Comparison of ENCODE assay signal across 8 mouse cellular contexts in genomic region chr7:24593621-24594308, GRCm38 (mm10). TPM values are rescaled to one million over a fixed set of nuclear protein-coding genes. Genes with fewer than 3 reads are reported as not detected.
DNase-seq lines count a peak whose midpoint lies in the region; ATAC-seq lines count a peak whose summit lies in the region.

No protein-coding gene starts in this region.

- peak overlapping the region; percentile 74 for H3K4me2 ChIP-seq in hindbrain, embryonic 14.5 days (replicated peaks)

- H3K9me3 ChIP-seq in hindbrain, embryonic 14.5 days (ENCODE audit: control insufficient read depth, low read length), result no peaks in the 10 kb centered on the region

- H3K27me3 ChIP-seq in hindbrain, embryonic 14.5 days (ENCODE audit: control insufficient read depth, insufficient read depth, low read length), result 0 out of 2 replicates have a peak, but pooled peaks cover 3% of the 10 kb centered on the region

- intact Hi-C loops in left cerebral cortex, postnatal 25 days (cut with DNase I), result loop anchor here (10.0 kb wide), 1 partner anchor 371 kb away; no protein-coding TSS in a partner anchor

- no peak overlapping the region for H3K27ac ChIP-seq in hindbrain, embryonic 14.5 days

- peaks cover 15% of the 10 kb centered on the region for H3K4me1 ChIP-seq in hindbrain, embryonic 14.5 days (replicated peaks; ENCODE audit: control insufficient read depth, insufficient read depth, low read length)

- peak overlapping the region; percentile 64 for H3K4me3 ChIP-seq in hindbrain, embryonic 14.5 days (replicated peaks; ENCODE audit: low read length)

- ATAC-seq in hindbrain, embryonic 14.5 days (ENCODE audit: low FRiP score), result peak; percentile 86
- ATAC-seq in megakaryocyte progenitor cell, adult 5-6 weeks (replicated peaks; ENCODE audit: poor library complexity), result peak; percentile 70

- H3K36me3 ChIP-seq in hindbrain, embryonic 14.5 days (replicated peaks; ENCODE audit: control insufficient read depth, insufficient read depth), result no peaks in the 10 kb centered on the region

- peak; percentile 80 for DNase-seq in ZHBTc4 (ENCODE audit: low read depth, low spot score)
- DNase-seq in cerebellum, postnatal 14 days, result peak; percentile 72 to 82
- DNase-seq in frontal cortex, postnatal 36 days (ENCODE audit: low spot score in 2 of 2), result peak; percentile 58 to 61
- DNase-seq in hindbrain, embryonic 14.5 days (ENCODE audit: low spot score), result peak; percentile 73
- peak; percentile 52 to 67 for DNase-seq in left cerebral cortex, postnatal 25 days (ENCODE audit: low spot score in 2 of 2)
- DNase-seq in right cerebral cortex, adult 2 months (ENCODE audit: low spot score in 2 of 2), result peak; percentile 59 to 66
- DNase-seq in urinary bladder, postnatal 36 days (ENCODE audit: low spot score in 2 of 2), result peak; percentile 66 to 75

- WGBS in hindbrain, embryonic 14.5 days, result 3% methylated on average over 39 of the region's 39 CpGs

- peak overlapping the region; percentile 68 for H3K9ac ChIP-seq in hindbrain, embryonic 14.5 days

RNA-seq across cellular contexts. Expression of gene Zfp575, which starts 6.3 kb away (rescaled TPM):
- 10.3 and 11.4 TPM in 2 replicates for polyA plus RNA-seq in hindbrain, embryonic 14.5 days (2014; fragmentation: Nextera tagmentation; extraction: Ambion mirVana)
- 1 to 10 TPM; 6.7 TPM for total RNA-seq in left cerebral cortex, postnatal 25 days (2021)
- 0.12 and 0.15 TPM in 2 replicates for total RNA-seq in megakaryocyte progenitor cell, adult 5-6 weeks (2015)
- total RNA-seq in megakaryocyte progenitor cell, adult 5-6 weeks (2017), result not detected in 2 replicates

RNA-seq across cellular contexts. Expression of gene Ethe1, which starts 6.4 kb away (rescaled TPM):
- polyA plus RNA-seq in hindbrain, embryonic 14.5 days (2014; fragmentation: Nextera tagmentation; extraction: Ambion mirVana), result 25.8 and 26.4 TPM in 2 replicates
- 10 to 100 TPM; 11.1 to 13.2 TPM for total RNA-seq in left cerebral cortex, postnatal 25 days (2021)
- 61.3 and 68.9 TPM in 2 replicates for total RNA-seq in megakaryocyte progenitor cell, adult 5-6 weeks (2015)
- 18.3 and 31.4 TPM in 2 replicates for total RNA-seq in megakaryocyte progenitor cell, adult 5-6 weeks (2017)

RNA-seq across cellular contexts. Expression of gene Phldb3, which starts 16.8 kb away (rescaled TPM):
- polyA plus RNA-seq in hindbrain, embryonic 14.5 days (2014; fragmentation: Nextera tagmentation; extraction: Ambion mirVana), result not detected in 2 replicates
- total RNA-seq in left cerebral cortex, postnatal 25 days (2021), result under 1 TPM; 0.16 to 0.27 TPM
- 3.6 and 4.5 TPM in 2 replicates for total RNA-seq in megakaryocyte progenitor cell, adult 5-6 weeks (2015)
- total RNA-seq in megakaryocyte progenitor cell, adult 5-6 weeks (2017), result 10.4 and 11.5 TPM in 2 replicates

RNA-seq across cellular contexts. Expression of gene Lypd3, which starts 42.6 kb away (rescaled TPM):
- polyA plus RNA-seq in hindbrain, embryonic 14.5 days (2014; fragmentation: Nextera tagmentation; extraction: Ambion mirVana), result 0.27 and 0.29 TPM in 2 replicates
- under 1 TPM; 0.73 to 0.92 TPM for total RNA-seq in left cerebral cortex, postnatal 25 days (2021)
- not detected in 2 replicates for total RNA-seq in megakaryocyte progenitor cell, adult 5-6 weeks (2015)
- total RNA-seq in megakaryocyte progenitor cell, adult 5-6 weeks (2017), result not detected in 2 replicates

RNA-seq across cellular contexts. Expression of gene Xrcc1, which starts 47.7 kb away (rescaled TPM):
- 47.4 and 52.3 TPM in 2 replicates for polyA plus RNA-seq in hindbrain, embryonic 14.5 days (2014; fragmentation: Nextera tagmentation; extraction: Ambion mirVana)
- 10 to 100 TPM; 34.6 to 37.6 TPM for total RNA-seq in left cerebral cortex, postnatal 25 days (2021)
- 35.8 and 43.4 TPM in 2 replicates for total RNA-seq in megakaryocyte progenitor cell, adult 5-6 weeks (2015)
- total RNA-seq in megakaryocyte progenitor cell, adult 5-6 weeks (2017), result 40.0 and 44.3 TPM in 2 replicates

Comparison
In these comparisons a context has a peak if more than half of its experiments do, and no peak if none do; other contexts are left out.
1. RNA of gene Zfp575, which starts 6.3 kb away (total RNA-seq): 6.7 TPM in left cerebral cortex, postnatal 25 days; 0.12 to 0.15 TPM in megakaryocyte progenitor cell, adult 5-6 weeks; every median in the first group is over 4 times any median in the second.
2. Peak in every context shown above with its lines, with median percentiles within 50 percentile points of each other: DNase-seq.